Mouse (Mus musculus) kidney, adult 8-10 months (tissue): ENCODE results near the gene Egfl6.

Source experiments
- DNase-seq, 2 experiments: peaks; one replicate each; pipeline ENCODE4 v3.0.0; 2022

The Egfl6 gene

GRCm38 (mm10) chrX:166584947-166585824 is at the start of gene Egfl6:
Gene Egfl6, minus strand, starts transcription at chrX:166585720.
- peak; percentile 2 to 7 for DNase-seq

GRCm38 (mm10) chrX:166626866-166627570 is 41.5 kb upstream of the Egfl6 start:
- DNase-seq, result no peak

GRCm38 (mm10) chrX:166626174-166626573 is 40.7 kb upstream of the Egfl6 start:
- DNase-seq, result no peak

GRCm38 (mm10) chrX:166623176-166623575 is 37.7 kb upstream of the Egfl6 start:
- DNase-seq, result no peak

GRCm38 (mm10) chrX:166621560-166622301 is 36.2 kb upstream of the Egfl6 start:
- no peak for DNase-seq

- no peak for DNase-seq
Measured at GRCm38 (mm10) chrX:166620900-166621299, 35.4 kb upstream of the Egfl6 start.

- DNase-seq, result no peak
Measured at GRCm38 (mm10) chrX:166619084-166619483, 33.6 kb upstream of the Egfl6 start.

- no peak for DNase-seq
Measured at GRCm38 (mm10) chrX:166615191-166615590, 29.7 kb upstream of the Egfl6 start.

GRCm38 (mm10) chrX:166576111-166576510 is 9.4 kb downstream of the Egfl6 start:
- DNase-seq, result no peak

GRCm38 (mm10) chrX:166565983-166566382 is 19.5 kb downstream of the Egfl6 start:
- DNase-seq, result peak in 1 of 2 experiments; percentile 40

GRCm38 (mm10) chrX:166565401-166565800 is 20.1 kb downstream of the Egfl6 start:
- no peak for DNase-seq

GRCm38 (mm10) chrX:166564900-166565299 is 20.6 kb downstream of the Egfl6 start:
- no peak for DNase-seq

GRCm38 (mm10) chrX:166559333-166559732 is 26.2 kb downstream of the Egfl6 start:
- no peak for DNase-seq

- peak; percentile 38 to 46 for DNase-seq
Measured at GRCm38 (mm10) chrX:166552355-166552754, 33.2 kb downstream of the Egfl6 start.

- DNase-seq, result no peak
Measured at GRCm38 (mm10) chrX:166546495-166546894, 39.0 kb downstream of the Egfl6 start.

GRCm38 (mm10) chrX:166535138-166535537 is 50.4 kb downstream of the Egfl6 start:
- no peak for DNase-seq

- DNase-seq, result no peak
Measured at GRCm38 (mm10) chrX:166533432-166533831, 52.1 kb downstream of the Egfl6 start.

- no peak for DNase-seq
Measured at GRCm38 (mm10) chrX:166531671-166532070, 53.8 kb downstream of the Egfl6 start.

- no peak for DNase-seq
Measured at GRCm38 (mm10) chrX:166528126-166528525, 57.4 kb downstream of the Egfl6 start.

GRCm38 (mm10) chrX:166525637-166526315 is 59.7 kb downstream of the Egfl6 start:
- DNase-seq, result no peak

GRCm38 (mm10) chrX:166520782-166521181 is 64.7 kb downstream of the Egfl6 start:
- no peak for DNase-seq

- no peak for DNase-seq
Measured at GRCm38 (mm10) chrX:166518345-166518744, 67.2 kb downstream of the Egfl6 start, which contains the start of gene Tceanc. Gene Tceanc, minus strand, starts transcription at chrX:166518567.

GRCm38 (mm10) chrX:166516631-166517030 is 68.9 kb downstream of the Egfl6 start:
- DNase-seq, result no peak
